Mouse (Mus musculus) CH12.LX (cell line): Measurements from ENCODE around the gene Cpa2. TPM values are rescaled to one million over a fixed set of nuclear protein-coding genes. Genes with fewer than 3 reads are reported as not detected.

Source experiments
- DNase-seq: peaks from one replicate; pipeline ENCODE4 v3.0.0-alpha.2; 2013; ENCODE audit errors: extremely low read depth
- H3K27ac ChIP-seq: 2 replicates; pipeline ENCODE4 v1.5.1; 2012; ENCODE audit warnings: low read depth, mild to moderate bottlenecking, control low read depth, moderate library complexity; ENCODE audit not compliant: insufficient read depth
- H3K27me3 ChIP-seq: replicated peaks from 2 replicates; pipeline ENCODE3; 2012; ENCODE audit warnings: inconsistent platforms
- H3K36me3 ChIP-seq, 2 experiments: replicated peaks in 1 of 2; 2 replicates each; pipeline versions ENCODE3 to v1.6.1; 2012; ENCODE audit warnings: inconsistent platforms in 1 of 2, low read length in 1 of 2, mild to moderate bottlenecking in 1 of 2, mixed read lengths in 1 of 2, moderate library complexity in 1 of 2; ENCODE audit not compliant: control insufficient read depth in 1 of 2, insufficient read depth in 1 of 2
- H3K4me1 ChIP-seq, 2 experiments: 2 replicates each; pipeline ENCODE4 v1.6.1; 2012; ENCODE audit warnings: inconsistent platforms in 1 of 2, moderate library complexity in 1 of 2; ENCODE audit not compliant: insufficient read depth in 2 of 2, control insufficient read depth in 1 of 2
- H3K4me2 ChIP-seq: 2 replicates; pipeline ENCODE4 v1.6.1; 2012; ENCODE audit warnings: low read depth, mild to moderate bottlenecking, control low read depth; ENCODE audit not compliant: poor library complexity, insufficient read depth, severe bottlenecking
- H3K4me3 ChIP-seq, 3 experiments: fragments of 150-350 bp in 1 of 3; sonication (generic) in 1 of 3; replicated peaks in 1 of 3; 2 replicates each; pipeline versions ENCODE3 to v1.5.1; 2011 to 2012; ENCODE audit warnings: low read depth in 2 of 3, low read length in 2 of 3, mild to moderate bottlenecking in 2 of 3, moderate library complexity in 2 of 3, control low read depth in 1 of 3, improper control_type of control experiment in 1 of 3, inconsistent platforms in 1 of 3, mixed read lengths in 1 of 3; ENCODE audit not compliant: poor library complexity in 1 of 3
- H3K79me2 ChIP-seq: replicated peaks from 2 replicates; pipeline ENCODE4 v1.6.1; 2012; ENCODE audit warnings: mild to moderate bottlenecking, moderate library complexity; ENCODE audit not compliant: control insufficient read depth, poor library complexity, insufficient read depth, severe bottlenecking; ENCODE audit errors: extremely low read depth
- H3K9ac ChIP-seq: 2 replicates; pipeline ENCODE4 v1.6.1; 2012; ENCODE audit warnings: low read depth, mild to moderate bottlenecking, control low read depth, moderate library complexity; ENCODE audit not compliant: insufficient read depth
- H3K9me3 ChIP-seq: replicated peaks from 2 replicates; pipeline ENCODE3; 2012; ENCODE audit warnings: low read length, inconsistent platforms, mixed read lengths
- ELF1 ChIP-seq: IDR thresholded peaks from 2 replicates; pipeline ENCODE4 v1.6.1; 2014; ENCODE audit warnings: low read depth, mild to moderate bottlenecking, inconsistent platforms, low read length, improper control_type of control experiment
- EP300 ChIP-seq: IDR thresholded peaks from 2 replicates; pipeline ENCODE4 v1.6.1; 2011; ENCODE audit warnings: low read length, improper control_type of control experiment
- ETS1 ChIP-seq: conservative IDR thresholded peaks from 2 replicates; pipeline ENCODE4 v1.6.1; 2012; ENCODE audit warnings: low read depth, mild to moderate bottlenecking, inconsistent platforms, low read length, improper control_type of control experiment, moderate library complexity
- HCFC1 ChIP-seq: IDR thresholded peaks from 2 replicates; pipeline ENCODE4 v1.6.1; 2012; ENCODE audit warnings: low read depth, mild to moderate bottlenecking, inconsistent platforms, low read length, improper control_type of control experiment
- JUN ChIP-seq: IDR thresholded peaks from 2 replicates; pipeline ENCODE4 v1.6.1; 2011; ENCODE audit warnings: low read depth, mild to moderate bottlenecking, low read length, improper control_type of control experiment, moderate library complexity; ENCODE audit not compliant: insufficient read depth
- MAFK ChIP-seq: IDR thresholded peaks from 2 replicates; pipeline ENCODE4 v1.6.1; 2011; ENCODE audit warnings: low read length, improper control_type of control experiment; ENCODE audit not compliant: insufficient replicate concordance
- MAZ ChIP-seq: IDR thresholded peaks from 2 replicates; pipeline ENCODE4 v1.6.1; 2012; ENCODE audit warnings: low read depth, mild to moderate bottlenecking, inconsistent platforms, low read length, improper control_type of control experiment, moderate library complexity
- MYC ChIP-seq: IDR thresholded peaks from 2 replicates; pipeline ENCODE4 v1.6.1; 2011; ENCODE audit warnings: low read depth, mild to moderate bottlenecking, improper control_type of control experiment, low read length
- NELFE ChIP-seq: IDR thresholded peaks from 2 replicates; pipeline ENCODE4 v1.6.1; 2011; ENCODE audit warnings: low read depth, low read length, improper control_type of control experiment
- NRF1 ChIP-seq: IDR thresholded peaks from 2 replicates; pipeline ENCODE4 v1.6.1; 2014; ENCODE audit warnings: low read depth, mild to moderate bottlenecking, inconsistent platforms, low read length, improper control_type of control experiment, moderate library complexity
- PAX5 ChIP-seq: IDR thresholded peaks from 2 replicates; pipeline ENCODE4 v1.6.1; 2012; ENCODE audit warnings: low read length, inconsistent platforms, mixed read lengths
- RAD21 ChIP-seq: IDR thresholded peaks from 2 replicates; pipeline ENCODE4 v1.6.1; 2011; ENCODE audit warnings: low read depth, mild to moderate bottlenecking, low read length, improper control_type of control experiment, moderate library complexity
- SIN3A ChIP-seq: IDR thresholded peaks from 2 replicates; pipeline ENCODE4 v1.6.1; 2012; ENCODE audit warnings: low read length, improper control_type of control experiment, inconsistent platforms
- SMC3 ChIP-seq: IDR thresholded peaks from 2 replicates; pipeline ENCODE4 v1.6.1; 2011; ENCODE audit warnings: low read depth, low read length, improper control_type of control experiment
- ZC3H11A ChIP-seq: IDR thresholded peaks from 2 replicates; pipeline ENCODE4 v1.6.1; 2012; ENCODE audit warnings: low read depth, mild to moderate bottlenecking, inconsistent platforms, low read length, improper control_type of control experiment
- ZKSCAN1 ChIP-seq: IDR thresholded peaks from 2 replicates; pipeline ENCODE4 v1.6.1; 2012; ENCODE audit warnings: low read depth, inconsistent platforms, low read length, improper control_type of control experiment, borderline replicate concordance
- dilution Hi-C: fragments of 300-500 bp; cut with MboI; formaldehyde crosslinking; loops from 2 replicates; pipeline ENCODE4 v1.14.3; 2020; ENCODE audit warnings: low sequenced_read_pairs; ENCODE audit not compliant: extremely low pct_unique_long_range_greater_than_20kb, extremely low pct_ligation_motif_present
- in situ Hi-C: fragments of 300-500 bp; cut with MboI; formaldehyde crosslinking; loops from 3 replicates; pipeline ENCODE4 v1.14.3; 2019; ENCODE audit warnings: low sequenced_read_pairs, low pct_ligation_motif_present, low pct_unique_long_range_greater_than_20kb, mixed read lengths
- polyA plus RNA-seq: library from polyadenylated mRNA; unstranded; fragments of >175 nt; gene quantifications from 2 replicates; pipeline ENCODE4 v1.2.1, GENCODE M21; 2012; ENCODE audit warnings: low read depth; ENCODE audit not compliant: insufficient read length
- total RNA-seq, 2 experiments: library from RNA; depleted of rRNA; stranded (reverse); fragments of 300-350 nt in 1 of 2; fragments of >200 nt in 1 of 2; gene quantifications; 2 replicates each; pipeline ENCODE4 v1.2.3; 2012 to 2014

Cpa2 gene
- total and polyA plus RNA-seq, 3 experiments, result not detected

DNA sequence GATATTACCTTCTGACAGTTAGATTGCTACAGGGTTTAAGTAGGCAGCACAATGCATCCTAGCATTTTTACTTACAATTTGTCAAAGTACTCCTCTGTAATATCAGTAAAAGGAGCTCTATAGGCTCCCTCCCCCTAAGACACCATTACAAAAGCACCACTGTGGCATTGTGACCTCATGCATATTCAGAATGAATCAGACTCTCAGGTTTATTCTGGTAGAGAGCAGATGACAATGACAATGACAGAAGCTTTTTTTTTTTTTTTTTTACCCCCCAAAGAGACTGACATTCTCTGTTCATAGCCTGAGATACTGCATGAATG is 9.8 kb downstream of the Cpa2 start:
- TF ChIP-seq ELF1 (no peak), SIN3A (no peak)
- Histone ChIP-seq H3K4me1 (peaks cover 2 to 3% of the 10 kb centered on the region in 2 experiments; a peak in 2 of 4 replicates), H3K27me3 (no peaks in the 10 kb centered on the region), H3K27ac (no peak overlapping the region), H3K4me2 (no peak overlapping the region), H3K9me3 (no peaks in the 10 kb centered on the region), H3K36me3 (no peaks in the 10 kb centered on the region), H3K9ac (no peak overlapping the region), H3K4me3 (no peak overlapping the region), H3K79me2 (no peaks in the 10 kb centered on the region)
- no peak for DNase-seq
- in situ Hi-C loops (no loop called here), dilution Hi-C loops (no loop called here)

DNA sequence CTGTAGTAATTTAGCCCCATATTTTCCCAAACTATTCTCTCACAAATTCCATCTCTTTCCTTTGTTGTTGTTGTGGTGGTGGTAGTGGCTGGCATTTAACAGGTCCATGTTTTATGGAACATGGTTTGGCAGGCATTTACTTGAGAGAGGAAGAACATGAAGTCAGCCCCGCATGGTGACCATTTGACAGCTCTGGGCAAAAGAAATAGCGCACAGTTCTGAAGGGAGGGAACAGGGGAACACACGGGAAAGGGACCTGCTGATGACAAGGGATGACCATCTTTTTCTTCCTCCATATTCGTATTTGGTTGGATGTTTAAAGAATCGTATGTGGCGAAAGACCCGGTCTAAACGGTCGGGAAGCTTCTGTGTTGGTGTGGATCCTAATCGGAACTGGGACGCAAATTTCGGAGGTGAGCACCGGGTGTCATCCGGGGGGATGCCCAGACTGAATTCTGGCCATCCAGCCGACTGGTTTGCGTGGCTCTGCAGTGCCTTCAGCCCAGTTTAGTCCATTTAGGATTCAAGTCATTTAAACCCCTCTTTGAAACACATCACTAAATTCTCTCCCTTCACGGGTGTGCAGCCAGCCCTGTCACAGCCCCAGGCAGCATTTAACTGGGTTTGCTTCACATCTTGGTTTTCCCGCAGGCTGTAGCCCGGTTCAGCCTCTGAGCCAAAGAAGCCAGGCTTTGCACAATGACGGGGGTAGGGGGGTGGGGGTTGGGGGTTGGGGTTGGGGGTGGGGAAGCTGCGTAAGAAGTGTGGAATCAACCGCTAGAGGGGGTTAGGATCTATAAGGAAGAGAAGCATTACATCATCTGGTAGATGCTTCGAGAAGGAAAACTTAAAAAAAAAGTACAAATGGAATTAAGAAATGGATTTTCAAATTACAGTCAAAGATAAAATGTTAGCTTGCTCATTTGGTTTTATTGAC is 10.5 kb downstream of the Cpa2 start:
- Histone ChIP-seq H3K27me3 (no peaks in the 10 kb centered on the region), H3K79me2 (no peaks in the 10 kb centered on the region), H3K4me1 (peaks cover 0 to 2% of the 10 kb centered on the region in 2 experiments; a peak in 2 of 4 replicates), H3K27ac (no peak overlapping the region), H3K4me3 (no peak overlapping the region), H3K4me2 (no peak overlapping the region), H3K9me3 (no peaks in the 10 kb centered on the region), H3K36me3 (no peaks in the 10 kb centered on the region), H3K9ac (no peak overlapping the region)
- DNase-seq, result no peak
- in situ Hi-C loops, result no loop called here
- TF ChIP-seq MAZ (no peak), PAX5 (no peak), NELFE (no peak), ZC3H11A (no peak), EP300 (no peak), NRF1 (no peak), HCFC1 (no peak), ETS1 (no peak), RAD21 (no peak), MAFK (no peak), JUN (no peak)
- dilution Hi-C loops, result no loop called here

DNA sequence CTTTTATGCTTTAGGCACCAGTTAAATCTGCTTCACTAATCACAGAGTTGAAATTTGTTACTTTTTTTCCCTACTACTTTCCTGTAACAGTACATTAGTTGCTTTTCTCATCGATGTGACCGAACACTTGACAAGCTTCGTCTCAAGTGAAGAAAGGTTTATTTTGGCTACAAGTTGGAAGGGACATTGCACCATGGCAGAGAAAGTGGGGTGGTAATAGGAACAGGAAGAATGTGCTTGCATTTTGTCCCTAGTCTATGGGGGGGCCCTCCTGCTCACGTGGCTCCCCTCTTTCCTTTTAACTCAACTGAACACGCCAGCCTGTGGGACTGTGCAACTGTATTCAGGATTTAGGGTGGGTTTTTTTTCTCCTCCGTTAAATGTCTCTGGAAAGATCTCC is 11.2 kb downstream of the Cpa2 start:
- no peaks in the 10 kb centered on the region for H3K79me2 ChIP-seq
- H3K9me3 ChIP-seq, result no peaks in the 10 kb centered on the region
- peaks cover 0 to 2% of the 10 kb centered on the region in 2 experiments; a peak in 2 of 4 replicates for H3K4me1 ChIP-seq
- dilution Hi-C loops, result no loop called here
- H3K27me3 ChIP-seq, result no peaks in the 10 kb centered on the region
- TF ChIP-seq MYC, result no peak
- no peak for TF ChIP-seq JUN
- no peak for TF ChIP-seq ZKSCAN1
- no peak for TF ChIP-seq SMC3
- TF ChIP-seq NELFE, result no peak
- no peak overlapping the region for H3K4me2 ChIP-seq
- DNase-seq, result no peak
- H3K36me3 ChIP-seq, result no peaks in the 10 kb centered on the region
- in situ Hi-C loops, result no loop called here
- H3K9ac ChIP-seq, result no peak overlapping the region
- no peak overlapping the region for H3K27ac ChIP-seq
- H3K4me3 ChIP-seq, result no peak overlapping the region
